Mouse (Mus musculus): ENCODE data around the gene Accs. TPM values are rescaled to one million over a fixed set of nuclear protein-coding genes. Genes with fewer than 3 reads are reported as not detected.

Gene Accs
- 17.5 and 19.1 TPM in 2 replicates for polyA plus RNA-seq (2012; rRNA removed)

DNA sequence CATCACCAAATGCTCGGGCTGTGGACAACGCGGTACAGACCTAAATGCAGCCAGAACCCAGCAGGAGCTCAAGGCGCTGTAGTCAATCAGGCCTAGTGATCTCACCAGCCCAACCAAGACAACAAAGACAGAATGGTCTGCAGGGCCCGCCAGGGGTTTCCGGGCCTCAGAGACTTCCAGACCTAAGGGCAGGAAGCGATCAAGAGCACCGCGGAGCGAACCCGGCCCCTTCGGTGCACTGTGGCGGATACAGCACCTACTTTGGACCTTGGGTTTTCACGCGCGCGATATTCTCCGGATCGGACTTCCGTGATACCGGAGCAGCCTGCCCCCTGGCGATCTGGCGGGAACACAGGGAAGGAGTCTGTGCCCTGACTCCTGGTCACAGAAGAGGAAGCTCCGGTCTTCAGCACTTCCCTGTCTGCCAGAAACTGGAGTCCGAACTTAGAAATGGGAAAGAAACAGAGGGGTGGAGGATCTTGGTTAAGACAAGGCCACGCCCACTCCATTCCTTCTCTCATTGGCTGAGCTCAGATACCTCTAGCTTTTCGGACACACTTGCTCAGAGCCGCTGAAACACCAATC, at the start of gene Accs:
Gene Accs, minus strand, starts transcription at position 439 of the 585 bp plus-strand sequence.
- TF ChIP-seq CTCF (IDR thresholded peaks at IDR 0.05; ENCODE audit: insufficient read depth, low read length) (peak; percentile 57), POLR2A (IDR thresholded peaks at IDR 0.05; ENCODE audit: borderline replicate concordance, extremely low read depth, low read depth, low read length) (peak; percentile 31; the same call in 1 of the 2 replicates)
- peak; percentile 74 for DNase-seq
- WGBS: under 1% methylated on average over 28 of the region's 28 CpGs
- peaks cover 6% of the 10 kb centered on the region for H3K4me1 ChIP-seq (ENCODE audit: control insufficient read depth, insufficient read depth, low read length)
- H3K4me3 ChIP-seq (replicated peaks; ENCODE audit: extremely low read depth, low read depth, low read length): peak within 1 kb of the TSS; percentile 71

DNA sequence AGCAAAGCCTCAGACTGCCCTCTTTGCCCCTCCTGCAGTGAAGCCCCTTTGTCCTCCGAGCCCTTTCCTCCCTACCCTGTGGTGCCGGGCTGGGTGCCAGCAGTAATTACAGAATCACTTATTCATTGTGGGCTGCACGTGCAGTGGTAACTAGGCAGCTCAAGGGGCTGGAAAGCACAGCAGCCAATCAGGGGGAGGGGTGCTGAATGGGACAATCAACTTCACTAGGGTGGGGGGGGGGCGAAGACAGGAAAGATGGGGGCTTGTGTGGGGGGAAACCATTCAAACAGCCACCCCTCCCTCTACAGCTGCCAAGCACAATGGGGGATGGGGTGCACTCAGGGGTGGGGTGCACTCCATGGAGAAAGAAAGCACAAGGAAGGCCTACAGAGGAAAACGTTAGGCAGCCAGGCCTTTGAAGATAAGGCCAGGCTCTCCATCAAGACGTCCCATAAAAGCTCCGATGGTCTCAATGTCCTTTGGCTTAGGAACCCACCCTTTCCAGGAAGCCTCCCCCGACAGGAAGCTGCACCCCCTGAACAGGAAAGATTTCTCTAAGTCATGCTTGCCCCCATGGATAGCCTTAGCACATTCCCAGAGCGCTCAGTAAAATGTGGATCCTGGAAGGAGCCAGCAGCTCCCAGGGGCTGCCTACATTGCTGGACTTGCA, 42.0 kb upstream of the Accs start:
- no peak for DNase-seq
- whole genome bisulfite sequencing: 13% methylated on average over 9 of the region's 9 CpGs
- TF ChIP-seq CTCF (IDR thresholded peaks at IDR 0.05; ENCODE audit: insufficient read depth, low read length) (no peak), POLR2A (IDR thresholded peaks at IDR 0.05; ENCODE audit: borderline replicate concordance, extremely low read depth, low read depth, low read length) (no peak)
- Histone ChIP-seq H3K4me3 (replicated peaks; ENCODE audit: extremely low read depth, low read depth, low read length) (no peak overlapping the region), H3K4me1 (ENCODE audit: control insufficient read depth, insufficient read depth, low read length) (peaks cover 11% of the 10 kb centered on the region)

DNA sequence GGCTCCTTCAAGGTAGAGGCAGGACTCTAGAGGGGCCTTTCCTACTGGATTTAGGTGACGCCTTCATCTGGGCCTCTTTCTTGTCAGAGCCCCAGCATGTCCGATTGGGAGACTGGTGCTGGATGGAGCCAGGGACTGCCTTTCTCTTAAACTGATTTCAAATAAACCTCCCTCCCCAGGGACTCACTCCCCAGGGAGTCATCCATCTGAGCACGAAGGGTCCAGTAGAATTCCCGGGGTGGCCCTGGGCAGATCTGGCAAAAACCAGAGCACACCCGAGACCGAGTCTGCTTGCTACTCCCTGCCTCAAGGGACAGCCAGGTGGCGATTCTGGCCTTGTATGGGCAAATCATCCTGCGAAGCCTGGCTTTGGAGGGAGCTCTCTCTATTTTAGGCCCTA, 40.4 kb upstream of the Accs start:
- no peak for DNase-seq
- no peak for TF ChIP-seq CTCF (IDR thresholded peaks at IDR 0.05; ENCODE audit: insufficient read depth, low read length)
- no peak for TF ChIP-seq POLR2A (IDR thresholded peaks at IDR 0.05; ENCODE audit: borderline replicate concordance, extremely low read depth, low read depth, low read length)
- 83% methylated on average over 8 of the region's 8 CpGs for WGBS

DNA sequence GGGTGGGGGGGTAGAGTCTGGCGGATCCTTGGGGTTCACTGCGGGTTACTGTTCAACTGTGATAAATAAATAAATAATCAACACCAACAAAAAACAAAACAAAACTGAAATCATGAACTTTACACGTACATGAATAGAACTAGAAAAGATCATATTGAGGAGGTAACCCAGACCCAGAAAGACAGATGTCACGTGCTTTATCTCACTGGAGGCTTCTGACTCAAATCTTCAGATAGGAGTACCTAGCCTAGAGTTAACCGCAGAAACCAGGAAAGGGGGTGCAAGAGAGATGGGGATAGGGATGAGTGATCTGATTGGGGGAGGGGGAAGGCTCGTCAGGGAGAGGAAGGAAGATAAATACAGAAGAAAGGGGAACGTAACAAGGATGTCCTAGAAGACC, 39.3 kb upstream of the Accs start:
- Histone ChIP-seq H3K4me3 (replicated peaks; ENCODE audit: extremely low read depth, low read depth, low read length) (no peak overlapping the region), H3K4me1 (ENCODE audit: control insufficient read depth, insufficient read depth, low read length) (peaks cover 11% of the 10 kb centered on the region)
- WGBS: 88% methylated on average over 7 of the region's 7 CpGs
- DNase-seq: no peak
- TF ChIP-seq CTCF (IDR thresholded peaks at IDR 0.05; ENCODE audit: insufficient read depth, low read length): no peak
- no peak for TF ChIP-seq POLR2A (IDR thresholded peaks at IDR 0.05; ENCODE audit: borderline replicate concordance, extremely low read depth, low read depth, low read length)

More for the DNA sequence above, 40.4 kb upstream of the Accs start:
- H3K4me3 ChIP-seq (replicated peaks; ENCODE audit: extremely low read depth, low read depth, low read length): no peak overlapping the region
- peaks cover 11% of the 10 kb centered on the region for H3K4me1 ChIP-seq (ENCODE audit: control insufficient read depth, insufficient read depth, low read length)

DNA sequence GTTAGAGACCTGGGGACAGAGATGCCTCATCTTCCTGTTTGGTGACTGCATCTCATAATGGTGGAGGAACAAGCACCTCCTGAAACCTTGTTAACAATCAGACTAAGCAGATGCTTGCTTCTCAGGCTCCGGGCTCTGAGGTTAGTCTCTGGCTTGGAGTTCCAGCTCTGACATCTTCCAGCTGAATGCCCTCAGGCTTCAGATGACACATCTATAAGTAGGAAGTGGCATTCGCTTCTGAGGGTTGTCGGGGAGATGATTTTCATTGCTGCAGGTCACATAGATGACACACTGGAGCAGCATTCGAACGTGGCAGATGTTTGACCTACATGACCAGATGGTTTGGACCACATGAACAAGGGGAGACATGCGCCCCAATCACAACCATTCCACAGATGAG, 38.6 kb upstream of the Accs start:
- no peak for TF ChIP-seq POLR2A (IDR thresholded peaks at IDR 0.05; ENCODE audit: borderline replicate concordance, extremely low read depth, low read depth, low read length)
- TF ChIP-seq CTCF (IDR thresholded peaks at IDR 0.05; ENCODE audit: insufficient read depth, low read length): no peak
- 84% methylated on average over 6 of the region's 6 CpGs for WGBS
- H3K4me3 ChIP-seq (replicated peaks; ENCODE audit: extremely low read depth, low read depth, low read length): no peak overlapping the region
- H3K4me1 ChIP-seq (ENCODE audit: control insufficient read depth, insufficient read depth, low read length): peaks cover 11% of the 10 kb centered on the region
- DNase-seq: no peak

DNA sequence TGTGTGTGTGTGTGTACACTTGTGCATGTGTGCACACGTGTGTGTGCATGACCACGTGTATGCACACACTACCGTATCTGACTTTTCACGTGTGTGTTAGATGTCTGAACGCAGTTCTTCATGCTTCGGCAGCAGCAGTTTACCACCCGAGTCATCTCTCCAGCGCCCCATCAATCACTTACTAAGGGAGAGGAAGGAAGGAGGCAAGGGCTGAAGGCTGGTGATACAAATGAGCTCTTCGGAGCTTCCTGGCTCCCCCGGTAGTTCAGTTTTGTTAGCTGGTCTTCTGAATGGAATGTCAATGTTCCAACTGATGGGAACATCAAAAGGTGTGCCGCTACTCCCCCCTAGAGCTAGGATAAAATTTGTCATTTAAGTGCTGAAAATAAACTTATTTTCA, 37.5 kb upstream of the Accs start:
- WGBS: 19% methylated on average over 11 of the region's 11 CpGs
- TF ChIP-seq CTCF (IDR thresholded peaks at IDR 0.05; ENCODE audit: insufficient read depth, low read length) (no peak), POLR2A (IDR thresholded peaks at IDR 0.05; ENCODE audit: borderline replicate concordance, extremely low read depth, low read depth, low read length) (no peak)
- no peak for DNase-seq
- Histone ChIP-seq H3K4me3 (replicated peaks; ENCODE audit: extremely low read depth, low read depth, low read length) (no peak overlapping the region), H3K4me1 (ENCODE audit: control insufficient read depth, insufficient read depth, low read length) (peaks cover 11% of the 10 kb centered on the region)

DNA sequence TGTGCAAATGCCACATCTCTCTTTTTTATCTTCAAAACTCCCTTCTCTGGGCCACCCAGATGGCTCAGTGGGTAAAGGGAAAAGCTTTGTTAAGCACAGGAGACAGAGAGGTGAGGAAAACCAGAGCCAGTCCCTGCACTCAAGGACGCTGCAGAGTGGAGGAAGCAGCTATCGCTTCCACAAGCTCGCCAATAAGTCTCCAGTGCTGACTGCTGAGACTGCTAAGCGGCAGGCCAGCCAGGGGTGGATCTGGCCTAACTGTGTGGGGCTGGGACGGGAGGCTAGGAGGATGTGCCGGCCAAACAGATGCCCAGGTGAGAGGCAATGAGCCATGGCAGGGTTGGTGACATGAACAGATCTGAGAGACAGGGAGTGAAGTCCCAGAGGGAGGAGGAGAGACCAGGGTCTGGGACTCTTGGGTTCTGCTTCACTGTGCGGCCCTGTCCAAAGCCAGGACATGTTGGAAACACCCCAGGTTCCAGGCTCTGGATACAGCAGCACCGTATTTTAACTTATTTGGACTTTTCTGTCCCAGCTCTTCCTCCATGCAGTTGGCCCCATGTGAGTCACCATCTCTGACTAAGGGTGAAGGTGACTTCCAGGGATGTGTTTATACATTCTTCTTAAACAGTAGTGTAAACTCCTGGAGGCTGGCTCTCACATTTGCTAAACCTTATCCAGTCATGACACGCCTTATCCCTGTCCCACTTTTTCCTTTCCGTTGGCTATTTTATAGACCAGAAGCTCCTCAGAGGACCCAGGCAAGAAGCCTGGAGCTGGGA, 36.5 kb upstream of the Accs start:
- no peak for TF ChIP-seq POLR2A (IDR thresholded peaks at IDR 0.05; ENCODE audit: borderline replicate concordance, extremely low read depth, low read depth, low read length)
- no peak for TF ChIP-seq CTCF (IDR thresholded peaks at IDR 0.05; ENCODE audit: insufficient read depth, low read length)
- no peak for DNase-seq
- no peak overlapping the region for H3K4me3 ChIP-seq (replicated peaks; ENCODE audit: extremely low read depth, low read depth, low read length)
- peaks cover 8% of the 10 kb centered on the region for H3K4me1 ChIP-seq (ENCODE audit: control insufficient read depth, insufficient read depth, low read length)
- 43% methylated on average over 10 of the region's 10 CpGs for WGBS

DNA sequence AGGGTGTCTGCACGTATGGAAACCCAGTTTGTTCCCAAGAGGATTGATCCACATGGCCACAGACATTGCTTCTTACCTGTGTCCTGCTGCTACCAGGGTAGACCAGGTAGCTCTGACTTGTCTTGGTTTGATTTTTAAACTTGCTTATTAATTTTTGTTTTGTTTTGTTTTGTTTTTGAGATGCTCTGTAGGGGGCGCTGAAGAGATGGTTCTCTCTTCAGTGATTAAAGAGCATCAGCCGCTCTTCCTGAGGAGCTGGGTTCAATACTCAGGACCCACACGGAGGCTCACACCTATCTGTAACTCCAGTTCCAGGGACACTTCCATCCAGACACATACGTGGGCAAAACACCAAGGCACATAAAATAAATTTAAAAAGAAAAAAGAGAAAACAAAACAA, 33.3 kb upstream of the Accs start:
- TF ChIP-seq POLR2A (IDR thresholded peaks at IDR 0.05; ENCODE audit: borderline replicate concordance, extremely low read depth, low read depth, low read length): no peak
- TF ChIP-seq CTCF (IDR thresholded peaks at IDR 0.05; ENCODE audit: insufficient read depth, low read length): no peak
- peaks cover 5% of the 10 kb centered on the region for H3K4me1 ChIP-seq (ENCODE audit: control insufficient read depth, insufficient read depth, low read length)
- 59% methylated on average over 5 of the region's 5 CpGs for WGBS
- H3K4me3 ChIP-seq (replicated peaks; ENCODE audit: extremely low read depth, low read depth, low read length): no peak overlapping the region
- no peak for DNase-seq

DNA sequence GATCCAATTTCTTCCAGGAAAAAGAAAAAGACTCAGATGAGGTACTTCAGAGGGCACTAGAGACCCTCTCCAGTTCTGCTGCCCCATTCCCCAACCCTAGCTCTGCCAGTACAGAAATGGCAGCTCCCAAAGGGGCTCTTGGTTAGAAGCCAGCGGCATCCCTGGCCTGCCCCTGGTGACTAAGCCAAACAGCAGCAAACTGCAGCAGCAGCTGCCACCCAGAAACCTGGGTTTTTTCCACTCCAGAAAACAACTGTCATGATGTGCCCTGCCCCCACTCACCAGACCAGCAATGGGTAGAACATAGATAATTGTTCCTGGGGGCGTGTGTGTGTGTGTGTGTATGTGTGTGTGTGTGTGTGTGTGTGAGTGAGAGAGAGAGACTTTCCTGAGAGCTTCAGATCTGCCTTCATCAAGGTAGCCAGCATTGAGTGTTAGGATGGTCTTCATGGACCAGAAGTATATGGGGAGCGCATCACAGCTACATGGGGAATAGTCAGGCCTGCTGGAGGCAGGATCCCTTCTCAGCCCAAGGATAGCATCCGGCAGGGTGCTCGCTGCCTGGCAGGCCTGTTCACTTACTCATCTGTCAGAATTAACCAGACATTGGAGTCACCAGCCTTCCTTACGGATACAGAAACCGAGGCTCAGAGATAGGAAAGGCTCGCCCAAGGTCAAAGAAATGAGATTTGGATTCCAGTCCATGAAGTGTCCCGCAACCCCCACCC, 32.1 kb upstream of the Accs start:
- no peak overlapping the region for H3K4me3 ChIP-seq (replicated peaks; ENCODE audit: extremely low read depth, low read depth, low read length)
- WGBS: 89% methylated on average over 9 of the region's 9 CpGs
- H3K4me1 ChIP-seq (ENCODE audit: control insufficient read depth, insufficient read depth, low read length): no peaks in the 10 kb centered on the region; the same call in 1 of the 2 replicates
- TF ChIP-seq CTCF (IDR thresholded peaks at IDR 0.05; ENCODE audit: insufficient read depth, low read length) (no peak), POLR2A (IDR thresholded peaks at IDR 0.05; ENCODE audit: borderline replicate concordance, extremely low read depth, low read depth, low read length) (no peak)
- no peak for DNase-seq

Data from lung, adult 2 months (tissue).